Mouse (Mus musculus): ENCODE measurements around the gene Adamts6.

- TF ChIP-seq GATA1 (IDR thresholded peaks at IDR 0.05; ENCODE audit: borderline replicate concordance, low read length) (no peak), FLI1 (IDR thresholded peaks at IDR 0.05; ENCODE audit: low read length) (no peak)
These were observed 165.8 kb downstream of the Adamts6 start for GRCm38 (mm10) chr13:104453271-104453974.

Measured in megakaryocyte, embryonic 14.5 days (primary cell).